Mouse (Mus musculus) brain, embryonic 14.5 days (tissue): ENCODE results near the gene Hsd3b4.
"Not testable (repeated sequence)": the region's sequence is repeated elsewhere in the genome, so short reads cannot be mapped to it uniquely, and the experiment has no call there.

Source experiments
- CTCF ChIP-seq: fragments of 200-500 bp; IDR thresholded peaks from 2 replicates; pipeline ENCODE4 v1.5.1; 2012; ENCODE audit warnings: inconsistent platforms, mild to moderate bottlenecking, moderate library complexity, borderline replicate concordance; ENCODE audit not compliant: insufficient read depth, insufficient read length; ENCODE audit errors: extremely low read depth
- POLR2A ChIP-seq: fragments of 200-500 bp; IDR thresholded peaks from 2 replicates; pipeline ENCODE4 v1.6.1; 2012; ENCODE audit warnings: mild to moderate bottlenecking, inconsistent platforms, borderline replicate concordance; ENCODE audit not compliant: poor library complexity, insufficient read depth, insufficient read length, severe bottlenecking; ENCODE audit errors: extremely low read depth

- not testable (repeated sequence) for TF ChIP-seq POLR2A, CTCF
Observed at GRCm38 (mm10) chr3:98496762-98497161, 13.6 kb downstream of the Hsd3b4 start.
